Mouse (Mus musculus): ENCODE results near the gene Sec61a2.

- TF ChIP-seq GABPA (IDR thresholded peaks at IDR 0.05; ENCODE audit: insufficient replicate concordance, low read depth, low read length) (no peak), MEF2A (IDR thresholded peaks at IDR 0.05; ENCODE audit: borderline replicate concordance, low read depth, low read length) (no peak), SMC3 (IDR thresholded peaks at IDR 0.05; ENCODE audit: low read depth, low read length) (no peak), CTCF (conservative IDR thresholded peaks at IDR 0.05 in 1 of 2, IDR thresholded peaks at IDR 0.05 in 1 of 2; ENCODE audit: low read depth in 2 of 2, low read length in 2 of 2) (no peak)
Observed at GRCm38 (mm10) chr2:5869746-5870145, 25.5 kb downstream of the Sec61a2 start.

Measured in CH12.LX (cell line).